Mouse (Mus musculus): ENCODE measurements around the gene Papolb.
A peak's percentile ranks its signal among the peaks of the same experiment; 100 is the strongest.

- TF ChIP-seq CTCF (IDR thresholded peaks at IDR 0.05; ENCODE audit: low read depth) (peak; percentile 81), EP300 (IDR thresholded peaks at IDR 0.05; ENCODE audit: low read depth) (no peak)
Measured at GRCm38 (mm10) chr5:142502414-142502813, 27.5 kb downstream of the Papolb start.
